8 mouse cellular contexts compared by ENCODE assay signal in genomic region chr1:134096264-134096934, GRCm38 (mm10). TPM values are rescaled to one million over a fixed set of nuclear protein-coding genes. Genes with fewer than 3 reads are reported as not detected.
A peak's percentile ranks its signal among the peaks of the same experiment; 100 is the strongest.
DNase-seq lines count a peak whose midpoint lies in the region; ATAC-seq lines count a peak whose summit lies in the region.

No protein-coding gene starts in this region.

- H3K4me3 ChIP-seq in kidney, embryonic 15.5 days (replicated peaks) = no peak overlapping the region
- H3K4me3 ChIP-seq in brown adipose tissue, adult 24 weeks (ENCODE audit: insufficient read depth, low read depth, low read length) = no peak overlapping the region
- H3K4me3 ChIP-seq in heart, embryonic 14.5 days (ENCODE audit: control insufficient read depth in 1 of 2, insufficient read depth in 1 of 2, low read depth in 1 of 2, low read length in 2 of 2) = no peak overlapping the region
- H3K4me3 ChIP-seq in liver, embryonic 13.5 days (replicated peaks) = no peak overlapping the region

- no peak for DNase-seq in kidney, adult 8-10 months
- DNase-seq in liver, embryonic 13.5 days = no peak
- peak; percentile 60 for DNase-seq in naive thymus-derived CD4-positive, alpha-beta T cell, adult 2 months (ENCODE audit: low read depth)
- DNase-seq in urinary bladder, postnatal 4 days (ENCODE audit: low spot score in 2 of 2) = no peak
- DNase-seq in layer of hippocampus, postnatal 25 days (ENCODE audit: extremely low spot score in 1 of 2, low spot score in 1 of 2) = no peak

- H3K4me1 ChIP-seq in kidney, embryonic 15.5 days = peaks cover 76% of the 10 kb centered on the region
- peaks cover 66% of the 10 kb centered on the region for H3K4me1 ChIP-seq in brown adipose tissue, adult 24 weeks (ENCODE audit: control insufficient read depth, insufficient read depth, insufficient read length, low read length)
- H3K4me1 ChIP-seq in heart, embryonic 14.5 days (ENCODE audit: control insufficient read depth in 2 of 2, insufficient read depth in 2 of 2, low read length in 2 of 2) = peaks cover 67 to 71% of the 10 kb centered on the region in 2 experiments
- peaks cover 93% of the 10 kb centered on the region for H3K4me1 ChIP-seq in liver, embryonic 13.5 days (replicated peaks)

- ATAC-seq in kidney, embryonic 15.5 days (replicated peaks; ENCODE audit: low FRiP score) = no peak
- ATAC-seq in heart, embryonic 14.5 days (ENCODE audit: insufficient number of reproducible peaks, insufficient read depth, low FRiP score, low read depth) = no peak
- no peak for ATAC-seq in liver, embryonic 13.5 days (ENCODE audit: low read depth)

- no peak overlapping the region for H3K9ac ChIP-seq in kidney, embryonic 15.5 days
- peak overlapping the region; percentile 58 for H3K9ac ChIP-seq in heart, embryonic 14.5 days (ENCODE audit: low read length)
- peak overlapping the region; percentile 79 for H3K9ac ChIP-seq in liver, embryonic 13.5 days

- H3K36me3 ChIP-seq in kidney, embryonic 15.5 days = no peaks in the 10 kb centered on the region
- H3K36me3 ChIP-seq in heart, embryonic 14.5 days (ENCODE audit: control insufficient read depth, insufficient read depth, low read length) = no peaks in the 10 kb centered on the region
- H3K36me3 ChIP-seq in liver, embryonic 13.5 days = no peaks in the 10 kb centered on the region

- H3K27me3 ChIP-seq in kidney, embryonic 15.5 days = no peaks in the 10 kb centered on the region
- H3K27me3 ChIP-seq in heart, embryonic 14.5 days (ENCODE audit: control insufficient read depth, insufficient read depth, low read length) = no peaks in the 10 kb centered on the region
- H3K27me3 ChIP-seq in liver, embryonic 13.5 days = peaks cover 3% of the 10 kb centered on the region; the same call in 1 of the 2 replicates

- H3K27ac ChIP-seq in kidney, embryonic 15.5 days = peak overlapping the region; percentile 66
- H3K27ac ChIP-seq in brown adipose tissue, adult 24 weeks (replicated peaks; ENCODE audit: low read depth, low read length) = peak overlapping the region; percentile 96
- peak overlapping the region; percentile 76 to 90 for H3K27ac ChIP-seq in heart, embryonic 14.5 days (replicated peaks in 1 of 2; ENCODE audit: control insufficient read depth in 1 of 2, insufficient read depth in 1 of 2, low read depth in 2 of 2, low read length in 2 of 2)
- H3K27ac ChIP-seq in liver, embryonic 13.5 days = peak overlapping the region; percentile 98

- H3K4me2 ChIP-seq in kidney, embryonic 15.5 days = no peak overlapping the region
- peak overlapping the region; percentile 42 for H3K4me2 ChIP-seq in heart, embryonic 14.5 days (ENCODE audit: low read length)
- peak overlapping the region; percentile 31 for H3K4me2 ChIP-seq in liver, embryonic 13.5 days

- H3K9me3 ChIP-seq in kidney, embryonic 15.5 days (replicated peaks) = no peaks in the 10 kb centered on the region
- H3K9me3 ChIP-seq in heart, embryonic 14.5 days (ENCODE audit: control insufficient read depth, low read length) = no peaks in the 10 kb centered on the region
- no peaks in the 10 kb centered on the region for H3K9me3 ChIP-seq in liver, embryonic 13.5 days (replicated peaks)

- WGBS in kidney, embryonic 15.5 days = 50% methylated on average over 14 of the region's 14 CpGs
- WGBS in heart, embryonic 14.5 days = 31% methylated on average over 14 of the region's 14 CpGs
- WGBS in liver, embryonic 13.5 days (ENCODE audit: insufficient replicate concordance) = 58% methylated on average over 14 of the region's 14 CpGs

RNA-seq across cellular contexts. Expression of gene Chit1, which starts 14.6 kb away (rescaled TPM):
- 0.30 and 0.31 TPM in 2 replicates for polyA plus RNA-seq in kidney, embryonic 15.5 days (2015; fragmentation: Nextera tagmentation; extraction: Ambion mirVana)
- polyA plus RNA-seq in brown adipose tissue, adult 24 weeks (2012; ENCODE audit: insufficient read depth, insufficient read length, missing spikeins) = not detected in 2 replicates
- 0.46 and 0.96 TPM in 2 replicates for polyA plus RNA-seq in heart, embryonic 14.5 days (2014; fragmentation: Nextera tagmentation; extraction: Ambion mirVana)
- polyA plus RNA-seq in liver, embryonic 13.5 days (2015; fragmentation: Nextera tagmentation; extraction: Ambion mirVana) = 0.08 and 0.12 TPM in 2 replicates
- total RNA-seq in layer of hippocampus, postnatal 25 days (2021) = under 1 TPM in 1 of 2 experiments, not detected in 1; 0.22 TPM

RNA-seq across cellular contexts. Expression of gene Btg2, which starts 17.5 kb away (rescaled TPM):
- 31.1 and 32.2 TPM in 2 replicates for polyA plus RNA-seq in kidney, embryonic 15.5 days (2015; fragmentation: Nextera tagmentation; extraction: Ambion mirVana)
- 16.6 and 53.4 TPM in 2 replicates for polyA plus RNA-seq in brown adipose tissue, adult 24 weeks (2012; ENCODE audit: insufficient read depth, insufficient read length, missing spikeins)
- polyA plus RNA-seq in heart, embryonic 14.5 days (2014; fragmentation: Nextera tagmentation; extraction: Ambion mirVana) = 34.7 and 36.9 TPM in 2 replicates
- polyA plus RNA-seq in liver, embryonic 13.5 days (2015; fragmentation: Nextera tagmentation; extraction: Ambion mirVana) = 79.6 and 89.1 TPM in 2 replicates
- 10 to 100 TPM; 17.0 to 18.1 TPM for total RNA-seq in layer of hippocampus, postnatal 25 days (2021)

RNA-seq across cellular contexts. Expression of gene Fmod, which starts 59.3 kb away (rescaled TPM):
- 11.6 and 12.4 TPM in 2 replicates for polyA plus RNA-seq in kidney, embryonic 15.5 days (2015; fragmentation: Nextera tagmentation; extraction: Ambion mirVana)
- polyA plus RNA-seq in brown adipose tissue, adult 24 weeks (2012; ENCODE audit: insufficient read depth, insufficient read length, missing spikeins) = 0.38 and 0.55 TPM in 2 replicates
- polyA plus RNA-seq in heart, embryonic 14.5 days (2014; fragmentation: Nextera tagmentation; extraction: Ambion mirVana) = 15.9 and 18.0 TPM in 2 replicates
- polyA plus RNA-seq in liver, embryonic 13.5 days (2015; fragmentation: Nextera tagmentation; extraction: Ambion mirVana) = 2.2 and 2.5 TPM in 2 replicates
- total RNA-seq in layer of hippocampus, postnatal 25 days (2021) = 1 to 10 TPM; 3.2 to 5.4 TPM
